Mouse (Mus musculus) stomach, postnatal 0 days (tissue): ENCODE measurements at regions not wholly inside any gene's neighbourhood (a gene's known extent, or its start where the extent isn't known, plus 50 kb on each side); places are given as distances from the start of the nearest gene placed in this dataset.

Experiments used
- CTCF ChIP-seq: IDR thresholded peaks from 2 replicates; pipeline ENCODE4 v1.5.1; 2016; ENCODE audit warnings: antibody characterized with exemption, low read depth, mild to moderate bottlenecking, moderate library complexity
- EP300 ChIP-seq: optimal IDR thresholded peaks from 2 replicates; pipeline ENCODE3; 2016; ENCODE audit warnings: antibody characterized with exemption

DNA sequence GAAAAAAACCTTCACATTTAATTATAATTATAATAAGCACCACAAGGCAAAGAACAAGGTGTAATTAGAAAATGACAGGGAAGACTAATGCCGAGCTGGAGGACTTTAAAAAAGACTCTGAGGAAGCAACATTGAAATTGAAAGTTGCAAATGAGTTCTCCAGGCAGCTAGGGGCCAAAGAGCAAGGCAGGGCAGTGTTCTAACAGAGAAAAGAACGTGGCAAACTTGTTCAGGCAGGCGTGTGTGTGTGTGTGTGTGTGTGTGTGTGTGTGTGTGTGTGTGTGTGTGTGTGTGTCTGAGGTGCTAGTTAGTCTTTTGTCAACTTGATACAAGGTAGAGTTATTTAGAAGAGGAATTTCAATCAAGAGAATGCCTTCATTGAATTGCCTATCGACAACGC, 60.0 kb upstream of the Hmcn1 start:
- TF ChIP-seq CTCF (no peak), EP300 (no peak)
